Mouse (Mus musculus) brain, embryonic 14.5 days (tissue): ENCODE results near the gene Tmem132a. TPM values are rescaled to one million over a fixed set of nuclear protein-coding genes. Genes with fewer than 3 reads are reported as not detected.

ENCODE experiments used
- DNase-seq: peaks from one replicate; pipeline ENCODE4 v3.0.0-alpha.2; 2011; ENCODE audit warnings: low read depth
- CTCF ChIP-seq: fragments of 200-500 bp; IDR thresholded peaks from 2 replicates; pipeline ENCODE4 v1.5.1; 2012; ENCODE audit warnings: inconsistent platforms, mild to moderate bottlenecking, moderate library complexity, borderline replicate concordance; ENCODE audit not compliant: insufficient read depth, insufficient read length; ENCODE audit errors: extremely low read depth
- POLR2A ChIP-seq: fragments of 200-500 bp; IDR thresholded peaks from 2 replicates; pipeline ENCODE4 v1.6.1; 2012; ENCODE audit warnings: mild to moderate bottlenecking, inconsistent platforms, borderline replicate concordance; ENCODE audit not compliant: poor library complexity, insufficient read depth, insufficient read length, severe bottlenecking; ENCODE audit errors: extremely low read depth
- polyA plus RNA-seq: library from polyadenylated mRNA; depleted of rRNA; stranded (reverse); fragments of >200 nt; gene quantifications from 2 replicates; pipeline ENCODE4 v1.2.3, GENCODE M21; 2012

The Tmem132a gene
- polyA plus RNA-seq, 1 experiment: 301 TPM

DNA sequence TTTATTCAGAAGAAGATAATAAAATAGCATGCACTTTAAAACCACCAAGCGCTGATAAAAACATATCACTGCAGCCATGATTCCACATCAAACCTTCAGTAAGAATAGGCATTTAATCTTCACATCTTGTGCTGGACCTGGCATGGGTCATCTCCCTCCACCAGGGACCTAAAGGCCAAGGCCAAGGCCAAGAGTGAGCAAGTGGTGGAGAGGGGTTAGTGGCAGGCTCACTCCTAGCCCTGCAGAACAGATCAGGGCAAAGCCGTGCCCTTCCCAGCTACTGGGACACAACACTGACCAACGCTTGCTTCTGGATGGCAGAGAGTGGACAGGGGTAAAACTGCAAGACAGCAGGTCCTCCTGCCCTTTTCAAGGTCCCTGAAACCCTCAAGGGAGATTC, 936 bp upstream of the Tmem132a start:
- no peak for TF ChIP-seq POLR2A
- no peak for TF ChIP-seq CTCF
- no peak for DNase-seq

DNA sequence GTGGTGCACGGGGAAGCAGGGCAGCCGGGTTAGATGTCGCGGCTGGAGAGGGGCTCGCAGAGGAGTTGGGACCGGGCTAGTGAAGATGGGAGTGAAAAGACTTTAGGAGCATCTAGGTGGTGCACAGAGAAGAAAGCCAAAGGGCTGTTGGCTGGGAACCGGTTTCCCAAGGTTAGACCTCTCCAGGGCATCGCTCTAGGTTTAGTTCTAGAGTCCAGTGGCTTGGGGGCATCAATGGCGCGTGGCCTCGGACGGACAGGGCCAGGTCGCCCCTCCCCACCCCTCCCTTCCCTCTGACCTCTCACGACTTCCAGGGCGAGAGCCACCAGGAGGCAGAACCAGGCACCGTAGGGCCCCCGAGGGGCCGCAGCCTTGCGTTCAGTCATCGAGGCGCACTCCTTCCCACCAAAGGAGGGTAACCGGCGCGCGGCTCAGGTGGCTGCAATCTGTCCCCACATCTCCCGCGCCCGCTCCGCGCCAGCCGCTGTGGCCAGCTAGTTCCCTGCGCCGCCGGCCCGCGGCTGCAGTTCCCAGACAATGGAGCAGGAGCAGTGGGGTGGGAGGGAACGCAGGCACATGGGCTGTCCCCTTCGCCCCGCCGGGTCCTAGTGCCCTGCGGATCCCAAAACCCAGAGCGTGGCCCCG, 377 bp downstream of the Tmem132a start:
- peak; percentile 95 for DNase-seq
- peak; percentile 98 for TF ChIP-seq POLR2A
- no peak for TF ChIP-seq CTCF

DNA sequence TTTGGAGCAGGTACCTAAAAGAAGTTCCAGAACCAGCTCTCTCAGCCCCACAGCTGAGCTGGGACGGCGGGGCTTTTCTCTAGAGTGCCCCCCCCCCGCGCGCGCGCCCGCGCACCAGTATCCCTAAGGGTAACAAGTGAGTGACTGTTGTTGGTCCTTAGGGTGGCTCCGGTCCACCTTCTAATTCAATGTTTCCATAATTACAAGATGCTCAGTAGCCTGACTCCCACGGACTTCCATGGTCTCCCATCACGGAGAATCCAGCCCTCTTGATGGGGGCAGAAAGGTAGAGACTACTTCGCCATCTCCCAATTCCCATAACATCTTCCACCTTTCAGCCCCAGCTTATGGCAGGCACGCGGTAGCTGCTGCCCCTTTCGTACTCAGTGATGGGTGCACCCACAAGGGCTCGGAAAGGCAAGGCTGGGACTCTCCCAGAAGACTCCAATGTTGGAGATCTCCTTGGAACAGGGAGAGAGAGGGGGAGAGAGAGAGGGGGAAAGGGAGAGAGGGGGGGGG, 1.1 kb downstream of the Tmem132a start:
- peak; percentile 50 for DNase-seq

DNA sequence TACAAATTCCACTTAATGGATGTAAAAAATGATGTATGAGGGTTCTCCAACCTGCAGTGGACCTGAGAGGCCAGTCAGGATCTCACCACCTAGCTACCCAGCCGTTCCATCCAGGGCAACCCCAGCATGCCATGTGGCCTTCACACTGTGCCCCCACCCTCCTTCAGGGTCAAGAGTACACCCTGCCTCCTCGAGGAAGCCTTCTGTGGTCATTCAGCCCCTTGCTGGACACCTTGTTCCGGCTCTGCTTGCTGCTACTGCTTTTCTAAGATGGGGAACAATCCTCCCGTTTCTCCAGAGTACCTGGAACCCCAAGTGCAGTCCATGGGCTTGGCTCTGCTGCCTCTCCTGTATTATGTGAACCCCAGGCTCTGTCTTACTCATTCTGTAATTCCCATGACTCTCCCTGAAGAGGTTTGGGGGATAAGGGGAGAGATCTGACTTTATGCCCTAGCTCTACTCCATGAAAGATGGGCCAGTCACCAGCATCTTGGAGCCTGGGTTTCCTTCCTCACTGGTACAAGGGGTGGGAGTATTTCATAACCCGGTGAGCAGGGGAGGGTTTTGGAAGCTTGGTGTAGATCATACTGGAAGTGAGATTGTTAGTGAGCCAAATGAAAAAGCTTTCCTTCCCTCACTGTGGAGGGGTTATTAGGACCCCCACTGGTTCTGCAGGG, 1.7 kb downstream of the Tmem132a start:
- TF ChIP-seq CTCF (no peak), POLR2A (no peak)

More for the DNA sequence above, 1.1 kb downstream of the Tmem132a start:
- TF ChIP-seq CTCF: no peak
- no peak for TF ChIP-seq POLR2A

DNA sequence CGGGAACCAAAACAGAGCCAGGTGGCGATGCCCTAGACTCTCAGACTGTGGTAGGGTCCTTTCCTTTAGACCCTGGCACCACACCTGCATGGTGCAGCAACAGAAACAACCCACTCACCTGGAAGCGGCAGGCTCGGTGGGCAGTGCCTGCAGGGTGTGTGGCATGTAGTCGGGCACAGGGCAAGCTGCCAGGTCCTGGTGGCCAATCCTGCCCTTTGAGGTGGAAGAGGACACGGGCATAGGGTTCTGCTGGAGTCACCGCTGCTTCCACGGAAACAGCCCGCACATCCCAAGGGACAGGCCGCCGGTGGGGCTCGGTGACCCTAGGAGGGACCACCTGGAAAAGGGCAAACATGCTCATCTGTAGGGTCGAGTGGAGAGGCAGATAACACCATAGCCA, 3.4 kb downstream of the Tmem132a start:
- DNase-seq: no peak
- TF ChIP-seq CTCF (no peak), POLR2A (no peak)

More for the DNA sequence above, 1.7 kb downstream of the Tmem132a start:
- peak; percentile 19 for DNase-seq

DNA sequence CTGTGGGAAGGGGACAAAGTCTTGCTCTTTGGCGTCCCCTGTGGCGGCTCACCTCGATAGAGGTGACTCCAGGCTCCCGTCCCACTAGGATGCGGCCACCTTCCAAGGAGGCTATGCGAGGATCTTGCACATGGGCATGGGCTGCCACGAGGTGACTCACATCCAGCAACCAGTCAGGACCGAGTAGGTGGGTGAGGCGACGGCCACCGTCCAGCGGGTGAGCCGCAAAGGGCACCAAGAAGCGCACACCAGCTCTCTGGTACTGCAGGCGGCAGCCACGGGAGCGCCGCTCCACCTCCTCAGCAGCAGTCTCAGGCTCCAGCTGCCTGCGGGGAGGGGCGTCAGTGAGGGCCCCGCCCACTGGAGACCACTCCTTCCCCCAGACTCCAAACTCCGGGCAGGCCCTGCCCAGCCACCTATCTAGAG, 9.7 kb downstream of the Tmem132a start:
- no peak for TF ChIP-seq POLR2A
- peak; percentile 3; the same call in 1 of the 2 replicates for TF ChIP-seq CTCF
- DNase-seq: no peak

DNA sequence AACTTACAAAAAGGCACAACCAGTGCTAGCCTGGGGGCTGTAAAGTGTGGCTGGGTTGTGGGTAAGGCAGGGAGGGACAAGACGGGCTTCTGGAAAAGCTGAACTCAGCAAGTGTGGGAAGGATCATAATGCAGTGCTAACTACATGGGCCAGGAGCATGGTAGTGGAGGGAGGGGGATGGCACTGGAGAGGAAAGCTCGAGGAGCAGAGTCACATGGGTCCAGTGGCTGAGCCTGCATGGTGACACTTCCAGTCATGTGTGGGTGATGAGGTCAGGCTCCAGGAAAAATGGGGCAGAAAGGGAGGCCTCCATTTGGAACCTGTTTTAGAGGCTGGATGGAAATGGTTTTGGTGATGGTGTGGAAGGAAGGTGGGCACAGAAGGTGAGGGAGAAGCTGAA, 13.2 kb downstream of the Tmem132a start:
- DNase-seq: no peak
- TF ChIP-seq CTCF (no peak), POLR2A (no peak)

DNA sequence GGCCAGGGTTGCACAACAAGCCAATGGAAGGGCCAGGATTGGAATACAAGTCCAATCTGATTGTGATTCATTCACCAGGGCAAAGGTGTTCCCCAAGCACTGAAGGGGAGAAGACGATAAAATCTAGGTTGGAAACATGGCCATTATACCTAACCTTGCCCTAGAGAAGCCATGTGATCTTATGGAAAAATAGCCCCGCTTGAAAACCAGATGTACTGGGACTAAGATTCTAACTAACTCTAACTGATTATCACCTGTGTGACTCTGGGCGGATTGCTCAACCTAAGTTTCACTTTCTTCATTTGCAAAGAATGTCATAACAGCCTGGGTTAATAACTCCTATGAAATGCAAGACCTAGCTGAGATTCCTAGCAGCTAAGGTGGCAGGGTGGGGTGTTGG, 14.3 kb downstream of the Tmem132a start:
- TF ChIP-seq CTCF (no peak), POLR2A (no peak)

DNA sequence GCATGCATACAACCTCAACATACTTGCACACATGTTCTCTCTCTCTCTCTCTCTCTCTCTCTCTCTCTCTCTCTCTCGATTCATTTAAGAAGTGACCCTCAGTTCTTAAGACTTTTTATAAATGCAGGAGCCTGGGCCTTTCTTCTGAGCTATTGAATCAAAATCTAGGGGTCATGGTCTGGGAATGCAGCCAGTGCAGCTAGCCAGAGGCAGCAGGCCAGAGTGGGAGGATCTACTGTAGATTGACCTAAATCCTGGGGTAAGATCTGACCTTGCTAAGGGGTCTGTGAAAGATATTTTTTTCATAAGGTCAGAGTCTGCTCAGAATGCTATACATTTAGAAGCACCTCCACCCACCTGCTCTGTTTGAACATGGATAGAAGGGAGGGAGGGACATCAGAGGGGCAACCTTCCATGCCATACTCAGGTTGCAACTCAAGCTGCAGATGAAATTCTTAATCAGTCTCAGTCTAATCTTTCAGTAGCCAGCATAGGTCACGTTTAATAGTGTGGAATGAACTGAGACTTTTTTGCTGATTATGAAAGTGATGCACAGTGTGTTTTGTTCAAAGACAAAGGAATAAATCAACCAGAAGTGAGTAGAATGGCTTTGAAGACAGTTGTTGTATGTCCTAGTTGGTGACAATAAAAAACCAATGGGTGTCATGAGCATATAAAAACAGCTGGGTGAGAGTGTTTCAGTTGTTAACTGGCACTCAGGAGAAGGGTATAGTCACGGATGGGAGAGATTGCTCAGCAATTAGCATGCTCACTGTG, 22.2 kb downstream of the Tmem132a start:
- peak; percentile 59 for DNase-seq
- no peak for TF ChIP-seq CTCF
- TF ChIP-seq POLR2A: no peak

More for the DNA sequence above, 14.3 kb downstream of the Tmem132a start:
- no peak for DNase-seq

DNA sequence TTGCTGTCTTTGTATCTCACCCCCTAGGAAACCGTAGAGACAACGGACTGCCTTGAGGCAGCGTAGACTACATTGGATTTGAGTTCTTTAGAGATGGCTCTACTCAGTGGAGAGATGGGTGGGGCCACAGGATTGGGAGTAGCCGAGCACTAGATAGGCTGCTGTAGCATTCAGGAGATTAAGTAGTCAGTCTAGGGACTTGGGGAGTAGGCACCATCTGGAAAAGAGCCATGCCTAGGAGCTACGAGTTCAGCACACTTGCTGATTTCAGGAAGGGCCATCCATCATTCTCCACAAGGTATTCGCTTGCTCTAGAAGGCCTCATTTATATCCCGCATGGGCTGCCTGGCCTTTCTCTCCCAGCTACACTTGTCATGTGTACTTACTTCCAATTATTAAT, 23.6 kb downstream of the Tmem132a start:
- DNase-seq: peak; percentile 23
- TF ChIP-seq CTCF: no peak
- TF ChIP-seq POLR2A: no peak

DNA sequence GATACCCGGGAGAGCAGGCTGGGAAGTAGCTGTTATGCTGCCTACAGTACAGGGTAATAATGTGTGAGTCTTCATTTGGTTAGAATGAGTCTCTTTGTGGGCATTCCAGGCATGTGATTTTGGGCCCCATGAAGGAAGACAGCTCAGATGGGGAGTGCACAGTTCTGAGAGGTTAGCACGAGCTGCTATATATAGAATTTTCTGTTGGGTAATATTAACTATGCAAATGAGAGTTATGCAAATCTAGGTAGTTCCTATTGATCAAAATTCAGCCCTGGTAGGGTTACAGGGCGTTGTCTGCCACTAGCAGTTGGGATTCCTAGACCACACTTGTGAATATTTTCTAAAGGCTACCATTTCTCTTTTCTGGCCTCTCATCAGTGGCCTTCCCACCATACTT, 24.3 kb downstream of the Tmem132a start:
- TF ChIP-seq POLR2A (no peak), CTCF (no peak)
- DNase-seq: no peak
